Mouse (Mus musculus) heart, postnatal 0 days (tissue): ENCODE measurements around the gene Kmt2e. TPM values are rescaled to one million over a fixed set of nuclear protein-coding genes. Genes with fewer than 3 reads are reported as not detected.

Experiments used
- ATAC-seq: fragments of 200-750 bp; cut with Nextera tagmentation; 2 replicates; pipeline ENCODE4 v1.8.0; 2017; ENCODE audit warnings: low read depth, moderate number of reproducible peaks, moderate library complexity; ENCODE audit not compliant: insufficient read depth
- DNase-seq: peaks from one replicate; pipeline ENCODE4 v3.0.0-alpha.2; 2016; ENCODE audit warnings: low spot score
- H3K27ac ChIP-seq: fragments of 300-500 bp; sonication (generic); 2 replicates; pipeline ENCODE4 v1.5.1; 2014; ENCODE audit warnings: low read depth, mild to moderate bottlenecking
- H3K27me3 ChIP-seq: fragments of 300-500 bp; sonication (generic); 2 replicates; pipeline ENCODE4 v1.6.1; 2014; ENCODE audit warnings: low read length, mixed read lengths; ENCODE audit not compliant: control insufficient read depth, insufficient read depth
- H3K36me3 ChIP-seq: fragments of 300-500 bp; sonication (generic); replicated peaks from 2 replicates; pipeline ENCODE4 v1.6.1; 2014; ENCODE audit warnings: low read length, mixed read lengths; ENCODE audit not compliant: control insufficient read depth, insufficient read depth
- H3K4me1 ChIP-seq: fragments of 300-500 bp; sonication (generic); 2 replicates; pipeline ENCODE4 v1.6.1; 2014; ENCODE audit warnings: antibody characterized with exemption; ENCODE audit not compliant: control insufficient read depth, insufficient read depth
- H3K4me2 ChIP-seq: fragments of 300-500 bp; sonication (generic); 2 replicates; pipeline ENCODE4 v1.6.1; 2014; ENCODE audit warnings: low read depth, mild to moderate bottlenecking, low read length, moderate library complexity
- H3K4me3 ChIP-seq: fragments of 300-500 bp; sonication (generic); 2 replicates; pipeline ENCODE4 v1.5.1; 2014; ENCODE audit warnings: low read depth, low read length
- H3K9ac ChIP-seq: fragments of 300-500 bp; sonication (generic); replicated peaks from 2 replicates; pipeline ENCODE4 v1.6.1; 2014; ENCODE audit warnings: low read depth, low read length, mixed read lengths
- H3K9me3 ChIP-seq: fragments of 300-500 bp; sonication (generic); replicated peaks from 2 replicates; pipeline ENCODE4 v1.6.1; 2016; ENCODE audit warnings: low read length; ENCODE audit not compliant: control insufficient read depth
- CTCF ChIP-seq: IDR thresholded peaks from 2 replicates; pipeline ENCODE4 v1.5.1; 2016; ENCODE audit warnings: antibody characterized with exemption, control low read depth, low read depth
- EP300 ChIP-seq: IDR thresholded peaks from 2 replicates; pipeline ENCODE4 v1.6.1; 2016; ENCODE audit warnings: antibody characterized with exemption, low read depth
- WGBS: fragments of 180-500 bp; shearing (Covaris S2); extraction: QIAGEN DNeasy Blood & Tissue Kit; methylation state at CpG from one replicate; pipeline ENCODE4 v1.1.7; 2014; 5-methylcytosine and 5-hydroxymethylcytosine counted together
- polyA plus RNA-seq: library from polyadenylated mRNA; unstranded; fragments of >200 nt; fragmentation: Nextera tagmentation; extraction: Ambion mirVana; gene quantifications from 2 replicates; pipeline ENCODE4 v1.2.1, GENCODE M21; 2015
- total RNA-seq: library from RNA; depleted of rRNA; stranded (reverse); fragments of >200 nt; gene quantifications from 2 replicates; pipeline ENCODE4 v1.2.3, GENCODE M21; 2014; ENCODE audit warnings: low replicate concordance

Gene Kmt2e
- total and polyA plus RNA-seq, 2 experiments from 2014 or later = 34.5 to 55.0 TPM

DNA sequence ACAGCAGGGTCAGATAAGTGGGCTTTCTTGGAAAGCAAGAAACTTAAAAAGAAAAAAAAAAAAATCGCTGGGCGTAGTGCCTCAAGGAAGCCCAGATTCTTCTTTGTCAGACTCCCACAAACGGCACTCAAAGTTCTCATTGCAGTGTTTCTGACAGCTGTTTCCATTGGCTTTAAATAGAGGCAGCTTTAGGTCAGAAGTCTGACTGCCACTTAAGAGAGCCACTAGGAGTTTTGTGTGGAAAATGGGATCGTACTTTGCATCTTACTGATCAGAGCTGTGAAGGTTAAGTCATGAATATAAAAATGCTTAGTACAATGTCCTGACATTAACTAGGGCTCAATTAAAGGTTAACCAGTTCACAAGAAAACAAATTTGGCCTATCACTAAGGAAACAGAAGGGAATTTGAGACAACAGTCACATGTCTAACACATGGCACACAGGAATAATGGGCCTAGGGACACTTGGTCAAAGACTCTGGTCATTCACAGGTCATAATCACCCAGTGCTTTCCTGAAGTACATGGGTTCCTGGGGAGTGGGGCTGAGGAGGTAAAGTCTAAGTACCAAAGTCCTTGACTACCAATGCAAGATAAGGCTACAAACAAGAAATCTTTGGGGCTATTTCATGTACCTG is 19.6 kb upstream of the Kmt2e start:
- H3K27me3 ChIP-seq = no peaks in the 10 kb centered on the region
- WGBS = 33% methylated on average over 4 of the region's 4 CpGs
- no peak for ATAC-seq
- no peak for DNase-seq
- no peak overlapping the region for H3K4me3 ChIP-seq
- H3K4me1 ChIP-seq = peaks cover 55% of the 10 kb centered on the region
- peak overlapping the region; percentile 72 for H3K27ac ChIP-seq
- 0 out of 2 replicates have a peak, but pooled peaks cover 5% of the 10 kb centered on the region for H3K36me3 ChIP-seq
- no peaks in the 10 kb centered on the region for H3K9me3 ChIP-seq
- H3K4me2 ChIP-seq = no peak overlapping the region
- TF ChIP-seq EP300 = no peak
- TF ChIP-seq CTCF = no peak
- no peak overlapping the region for H3K9ac ChIP-seq

DNA sequence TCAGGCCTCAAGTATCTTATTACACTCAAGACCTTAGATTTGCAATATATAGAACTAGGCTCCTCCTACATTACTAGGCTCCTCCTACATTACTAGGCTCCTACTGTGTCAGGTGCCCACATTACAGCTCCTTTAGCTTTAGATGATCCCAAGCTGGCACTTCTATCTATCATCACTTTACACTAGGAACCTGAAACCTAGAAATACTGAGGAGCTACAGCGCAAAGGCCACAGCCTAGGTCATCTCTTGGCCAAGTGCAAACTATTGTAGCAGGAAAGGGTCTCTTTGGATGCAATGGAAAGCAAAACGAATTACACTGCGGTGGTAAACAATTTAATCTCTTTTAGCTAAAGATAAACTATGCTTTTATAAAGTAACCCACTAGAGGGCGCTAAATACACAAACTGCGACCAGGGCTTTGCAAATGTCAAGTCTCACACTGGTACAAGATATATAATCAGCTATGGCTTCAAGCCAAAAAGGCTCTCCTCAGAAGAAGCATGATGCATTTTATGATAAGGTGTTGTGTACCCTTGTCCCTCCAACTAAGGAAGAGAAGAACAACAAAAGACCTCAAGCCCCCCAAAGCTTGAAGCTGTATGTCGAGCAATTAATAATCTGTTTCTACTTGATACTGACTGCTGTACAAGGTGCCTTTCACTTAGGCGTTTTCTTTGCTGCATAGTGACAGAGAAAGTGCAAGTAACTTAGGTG is 18.5 kb upstream of the Kmt2e start:
- 18% methylated on average over 7 of the region's 7 CpGs for WGBS
- Histone ChIP-seq H3K27ac (peak overlapping the region; percentile 73; the same call in 1 of the 2 replicates), H3K4me2 (peak overlapping the region; percentile 44), H3K36me3 (peaks cover 8% of the 10 kb centered on the region; the same call in 1 of the 2 replicates), H3K9ac (0 out of 2 replicates have a peak overlapping the region, but pooled peaks have one; percentile 1), H3K4me3 (peak overlapping the region; percentile 7; the same call in 1 of the 2 replicates), H3K4me1 (peaks cover 61% of the 10 kb centered on the region), H3K9me3 (no peaks in the 10 kb centered on the region), H3K27me3 (no peaks in the 10 kb centered on the region)
- DNase-seq = peak; percentile 75
- TF ChIP-seq EP300 = no peak
- TF ChIP-seq CTCF = peak; percentile 76
- no peak for ATAC-seq

- TF ChIP-seq EP300 (no peak), CTCF (no peak)
- H3K27ac ChIP-seq = peak overlapping the region; percentile 73; the same call in 1 of the 2 replicates
- WGBS = 38% methylated on average over 6 of the region's 6 CpGs
- no peak for DNase-seq
- H3K9me3 ChIP-seq = no peaks in the 10 kb centered on the region
- H3K4me3 ChIP-seq = peak overlapping the region; percentile 7; the same call in 1 of the 2 replicates
- peak overlapping the region; percentile 44 for H3K4me2 ChIP-seq
- H3K36me3 ChIP-seq = peaks cover 9% of the 10 kb centered on the region; the same call in 1 of the 2 replicates
- no peaks in the 10 kb centered on the region for H3K27me3 ChIP-seq
- ATAC-seq = no peak
- 0 out of 2 replicates have a peak overlapping the region, but pooled peaks have one; percentile 1 for H3K9ac ChIP-seq
- peaks cover 58% of the 10 kb centered on the region for H3K4me1 ChIP-seq
These were observed 18.0 kb upstream of the Kmt2e start for GRCm38 (mm10) chr5:23416286-23416643.

- Histone ChIP-seq H3K9ac (peak overlapping the region; percentile 75), H3K36me3 (peaks cover 7% of the 10 kb centered on the region; the same call in 1 of the 2 replicates), H3K4me1 (peaks cover 51% of the 10 kb centered on the region), H3K4me2 (peak overlapping the region; percentile 78), H3K9me3 (no peaks in the 10 kb centered on the region), H3K4me3 (peak overlapping the region; percentile 76), H3K27ac (peak overlapping the region; percentile 99), H3K27me3 (no peaks in the 10 kb centered on the region)
- ATAC-seq (no peak), DNase-seq (no peak)
- WGBS = 41% methylated on average over 2 of the region's 2 CpGs
- no peak for TF ChIP-seq CTCF
- TF ChIP-seq EP300 = no peak
These were observed 16.5 kb upstream of the Kmt2e start for GRCm38 (mm10) chr5:23417716-23418115.

DNA sequence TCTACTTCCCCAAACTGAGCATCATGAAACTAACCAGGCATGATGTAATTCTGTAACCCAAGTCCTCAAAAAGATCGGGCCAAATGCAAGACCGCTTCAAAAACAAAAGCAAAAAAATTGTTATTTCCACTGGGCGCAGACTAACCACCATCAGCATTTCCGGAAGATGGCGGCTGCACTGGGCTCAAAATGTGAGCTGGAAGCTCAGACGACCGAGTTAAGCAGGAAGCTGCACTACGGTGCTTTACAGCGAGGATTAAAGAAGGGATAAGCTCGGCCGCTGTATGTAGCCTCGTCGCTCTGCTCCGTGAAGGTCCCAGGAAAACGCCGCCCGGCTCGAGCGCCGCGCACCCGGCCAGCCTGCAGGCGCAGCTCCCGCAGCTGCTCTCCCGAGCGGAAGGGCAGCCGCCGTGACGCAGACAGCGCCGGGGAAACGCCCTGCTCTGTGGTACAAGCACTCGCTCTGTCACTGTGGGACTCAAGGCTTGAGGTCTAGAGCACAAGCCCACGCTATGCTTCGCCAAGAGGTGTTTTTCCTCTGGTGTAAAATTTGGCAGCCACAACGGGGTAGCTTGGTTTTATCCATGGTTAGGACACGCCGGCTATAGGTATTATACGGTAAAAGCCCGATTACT is 16.0 kb upstream of the Kmt2e start:
- under 1% methylated on average over 40 of the region's 40 CpGs for WGBS
- peak overlapping the region; percentile 75 for H3K9ac ChIP-seq

More for the DNA sequence above, 16.0 kb upstream of the Kmt2e start:
- Histone ChIP-seq H3K9me3 (no peaks in the 10 kb centered on the region), H3K36me3 (peaks cover 13% of the 10 kb centered on the region), H3K27ac (peak overlapping the region; percentile 99), H3K4me1 (peaks cover 51% of the 10 kb centered on the region), H3K4me3 (peak overlapping the region; percentile 76), H3K27me3 (no peaks in the 10 kb centered on the region), H3K4me2 (peak overlapping the region; percentile 78)
- DNase-seq (peak; percentile 87), ATAC-seq (peak; percentile 90)
- TF ChIP-seq CTCF = no peak
- peak; percentile 80 for TF ChIP-seq EP300
